Mouse (Mus musculus): ENCODE measurements at regions not wholly inside any gene's neighbourhood (a gene's known extent, or its start where the extent isn't known, plus 50 kb on each side); places are given as distances from the start of the nearest gene placed in this dataset.

- no peaks in the 10 kb centered on the region for H3K9me3 ChIP-seq (ENCODE audit: low read length)
- no peak overlapping the region for H3K4me3 ChIP-seq (ENCODE audit: low read depth, low read length)
- H3K4me1 ChIP-seq (ENCODE audit: insufficient read depth), result no peaks in the 10 kb centered on the region
- H3K4me2 ChIP-seq (ENCODE audit: low read depth, low read length), result no peak overlapping the region
- no peak overlapping the region for H3K27ac ChIP-seq (ENCODE audit: low read depth)
- ATAC-seq, result no peak
- 48% methylated on average over 5 of the region's 5 CpGs for WGBS (ENCODE audit: insufficient replicate concordance)
- no peak for TF ChIP-seq EP300 (IDR thresholded peaks at IDR 0.05; ENCODE audit: low read depth)
- TF ChIP-seq CTCF (IDR thresholded peaks at IDR 0.05; ENCODE audit: low read depth), result no peak
- no peak for DNase-seq
- H3K36me3 ChIP-seq (replicated peaks; ENCODE audit: insufficient read depth, low read length), result no peaks in the 10 kb centered on the region
- no peaks in the 10 kb centered on the region for H3K27me3 ChIP-seq (ENCODE audit: insufficient read depth, low read length)
- no peak overlapping the region for H3K9ac ChIP-seq (replicated peaks)
Observed at GRCm38 (mm10) chr2:166391176-166391575, 235.7 kb upstream of the Sulf2 start.

DNA sequence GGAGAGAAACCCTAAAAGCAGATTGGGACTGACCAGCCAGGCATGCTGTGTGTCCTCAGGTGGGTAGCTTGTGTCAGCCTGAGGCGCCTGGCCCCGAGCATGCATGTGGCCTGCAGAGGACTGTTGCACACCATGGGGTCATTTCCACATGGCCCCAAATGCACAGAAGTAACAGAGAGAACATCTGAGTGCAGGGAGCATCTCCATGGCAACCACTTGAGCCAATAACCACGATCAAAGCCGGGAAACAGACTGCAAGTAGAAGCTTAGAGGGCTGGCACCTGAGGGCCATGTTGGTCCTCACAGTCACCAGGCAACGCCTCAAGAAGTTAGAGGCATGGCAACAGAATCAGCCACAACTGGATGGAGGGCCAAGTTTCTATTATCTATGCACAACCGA lies 232.6 kb upstream of the Sulf2 start:
- no peaks in the 10 kb centered on the region for H3K4me1 ChIP-seq (ENCODE audit: insufficient read depth)
- WGBS (ENCODE audit: insufficient replicate concordance), result 64% methylated on average over 6 of the region's 6 CpGs
- H3K27me3 ChIP-seq (ENCODE audit: insufficient read depth, low read length), result no peaks in the 10 kb centered on the region
- no peak for TF ChIP-seq CTCF (IDR thresholded peaks at IDR 0.05; ENCODE audit: low read depth)
- H3K9me3 ChIP-seq (ENCODE audit: low read length), result no peaks in the 10 kb centered on the region
- H3K4me2 ChIP-seq (ENCODE audit: low read depth, low read length), result no peak overlapping the region
- no peak for ATAC-seq
- H3K36me3 ChIP-seq (replicated peaks; ENCODE audit: insufficient read depth, low read length), result no peaks in the 10 kb centered on the region
- no peak for DNase-seq
- H3K9ac ChIP-seq (replicated peaks), result no peak overlapping the region
- H3K4me3 ChIP-seq (ENCODE audit: low read depth, low read length), result no peak overlapping the region
- no peak overlapping the region for H3K27ac ChIP-seq (ENCODE audit: low read depth)

GRCm38 (mm10) chr2:166386817-166387216 lies 231.4 kb upstream of the Sulf2 start:
- Histone ChIP-seq H3K27me3 (ENCODE audit: insufficient read depth, low read length) (no peaks in the 10 kb centered on the region), H3K9ac (replicated peaks) (no peak overlapping the region), H3K36me3 (replicated peaks; ENCODE audit: insufficient read depth, low read length) (no peaks in the 10 kb centered on the region), H3K9me3 (ENCODE audit: low read length) (no peaks in the 10 kb centered on the region), H3K27ac (ENCODE audit: low read depth) (no peak overlapping the region), H3K4me2 (ENCODE audit: low read depth, low read length) (no peak overlapping the region), H3K4me1 (ENCODE audit: insufficient read depth) (no peaks in the 10 kb centered on the region), H3K4me3 (ENCODE audit: low read depth, low read length) (no peak overlapping the region)
- TF ChIP-seq CTCF (IDR thresholded peaks at IDR 0.05; ENCODE audit: low read depth), result no peak
- no peak for TF ChIP-seq EP300 (IDR thresholded peaks at IDR 0.05; ENCODE audit: low read depth)
- WGBS (ENCODE audit: insufficient replicate concordance), result 68% methylated on average over 5 of the region's 5 CpGs
- ATAC-seq (no peak), DNase-seq (no peak)

DNA sequence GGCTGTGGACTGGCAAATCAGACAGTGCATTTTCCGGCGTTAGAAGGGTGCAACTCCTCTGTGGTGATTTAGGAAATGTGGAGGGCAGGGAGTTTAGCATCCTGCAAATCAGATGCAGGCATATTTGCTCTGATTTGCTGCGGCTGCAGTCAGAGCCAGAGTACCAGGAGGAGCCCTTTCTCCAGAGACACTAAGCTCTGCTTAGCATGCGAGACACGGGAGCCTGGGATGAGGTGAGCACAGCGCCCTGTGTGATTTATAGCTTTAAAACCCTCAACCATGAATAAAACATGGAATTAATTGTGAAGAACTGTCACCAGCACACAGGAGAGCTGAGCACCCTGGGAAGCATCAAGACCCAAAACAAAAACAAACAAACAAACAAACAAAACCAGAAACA lies 229.1 kb upstream of the Sulf2 start:
- Histone ChIP-seq H3K27me3 (ENCODE audit: insufficient read depth, low read length) (no peaks in the 10 kb centered on the region), H3K36me3 (replicated peaks; ENCODE audit: insufficient read depth, low read length) (no peaks in the 10 kb centered on the region), H3K9me3 (ENCODE audit: low read length) (no peaks in the 10 kb centered on the region), H3K4me2 (ENCODE audit: low read depth, low read length) (no peak overlapping the region), H3K4me1 (ENCODE audit: insufficient read depth) (no peaks in the 10 kb centered on the region), H3K27ac (ENCODE audit: low read depth) (no peak overlapping the region), H3K4me3 (ENCODE audit: low read depth, low read length) (no peak overlapping the region), H3K9ac (replicated peaks) (no peak overlapping the region)
- DNase-seq, result no peak
- no peak for ATAC-seq
- 77% methylated on average over 6 of the region's 6 CpGs for WGBS (ENCODE audit: insufficient replicate concordance)
- TF ChIP-seq EP300 (IDR thresholded peaks at IDR 0.05; ENCODE audit: low read depth), result no peak
- no peak for TF ChIP-seq CTCF (IDR thresholded peaks at IDR 0.05; ENCODE audit: low read depth)

- Histone ChIP-seq H3K27ac (ENCODE audit: low read depth) (no peak overlapping the region), H3K36me3 (replicated peaks; ENCODE audit: insufficient read depth, low read length) (no peaks in the 10 kb centered on the region), H3K9me3 (ENCODE audit: low read length) (no peaks in the 10 kb centered on the region), H3K9ac (replicated peaks) (no peak overlapping the region), H3K4me1 (ENCODE audit: insufficient read depth) (no peaks in the 10 kb centered on the region), H3K4me2 (ENCODE audit: low read depth, low read length) (no peak overlapping the region), H3K27me3 (ENCODE audit: insufficient read depth, low read length) (no peaks in the 10 kb centered on the region), H3K4me3 (ENCODE audit: low read depth, low read length) (no peak overlapping the region)
- ATAC-seq, result no peak
- WGBS (ENCODE audit: insufficient replicate concordance), result 73% methylated on average over 5 of the region's 5 CpGs
- TF ChIP-seq CTCF (IDR thresholded peaks at IDR 0.05; ENCODE audit: low read depth), result no peak
- TF ChIP-seq EP300 (IDR thresholded peaks at IDR 0.05; ENCODE audit: low read depth), result no peak
- no peak for DNase-seq
Observed at GRCm38 (mm10) chr2:166383356-166383755, 227.9 kb upstream of the Sulf2 start.

DNA sequence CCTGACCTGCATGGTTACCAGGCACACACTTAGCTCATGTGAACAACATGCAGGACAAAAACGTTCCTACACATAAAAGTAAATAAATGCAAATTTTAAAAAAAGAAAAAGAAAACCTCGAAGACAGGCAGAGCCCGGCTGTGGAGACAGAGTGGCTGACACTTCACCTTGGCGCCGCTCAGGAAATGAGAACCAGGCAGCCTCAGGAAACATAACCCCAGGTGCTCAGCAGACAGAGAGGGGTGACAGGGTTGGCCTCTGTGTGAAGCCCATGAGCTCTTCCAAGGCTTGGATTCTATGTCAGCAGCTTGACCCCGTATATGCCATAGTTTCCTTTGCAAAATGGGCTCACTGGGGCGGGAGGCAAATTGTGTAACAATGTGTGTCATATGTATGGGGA lies 226.7 kb upstream of the Sulf2 start:
- Histone ChIP-seq H3K4me2 (ENCODE audit: low read depth, low read length) (no peak overlapping the region), H3K9me3 (ENCODE audit: low read length) (no peaks in the 10 kb centered on the region), H3K27me3 (ENCODE audit: insufficient read depth, low read length) (no peaks in the 10 kb centered on the region), H3K4me3 (ENCODE audit: low read depth, low read length) (no peak overlapping the region), H3K36me3 (replicated peaks; ENCODE audit: insufficient read depth, low read length) (no peaks in the 10 kb centered on the region), H3K4me1 (ENCODE audit: insufficient read depth) (no peaks in the 10 kb centered on the region), H3K27ac (ENCODE audit: low read depth) (no peak overlapping the region), H3K9ac (replicated peaks) (no peak overlapping the region)
- no peak for DNase-seq
- no peak for ATAC-seq
- WGBS (ENCODE audit: insufficient replicate concordance), result 66% methylated on average over 7 of the region's 7 CpGs
- TF ChIP-seq EP300 (IDR thresholded peaks at IDR 0.05; ENCODE audit: low read depth) (no peak), CTCF (IDR thresholded peaks at IDR 0.05; ENCODE audit: low read depth) (no peak)

DNA sequence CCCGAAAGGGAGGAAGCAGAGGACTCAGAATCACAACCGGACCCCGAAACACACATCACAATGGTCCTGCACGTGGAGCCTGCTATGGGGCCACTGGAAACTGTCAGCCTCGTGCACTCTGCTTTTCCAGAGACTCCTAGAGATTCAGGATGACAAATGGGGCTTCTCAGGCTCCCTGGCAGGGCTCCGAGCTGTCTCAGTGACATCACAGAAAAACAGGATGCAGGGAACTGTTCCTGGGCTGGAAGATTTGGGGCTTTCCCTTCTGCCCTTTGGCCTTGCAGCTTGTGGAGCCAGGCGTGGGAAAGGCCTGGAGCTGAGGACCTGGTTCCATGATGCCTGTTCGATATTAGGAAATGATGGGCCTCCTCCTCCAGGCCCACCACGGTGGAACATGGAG lies 225.4 kb upstream of the Sulf2 start:
- no peak overlapping the region for H3K27ac ChIP-seq (ENCODE audit: low read depth)
- ATAC-seq (no peak), DNase-seq (no peak)
- H3K4me3 ChIP-seq (ENCODE audit: low read depth, low read length), result no peak overlapping the region
- no peaks in the 10 kb centered on the region for H3K4me1 ChIP-seq (ENCODE audit: insufficient read depth)
- no peak overlapping the region for H3K4me2 ChIP-seq (ENCODE audit: low read depth, low read length)
- H3K36me3 ChIP-seq (replicated peaks; ENCODE audit: insufficient read depth, low read length), result no peaks in the 10 kb centered on the region
- no peak overlapping the region for H3K9ac ChIP-seq (replicated peaks)
- H3K9me3 ChIP-seq (ENCODE audit: low read length), result no peaks in the 10 kb centered on the region
- 66% methylated on average over 9 of the region's 9 CpGs for WGBS (ENCODE audit: insufficient replicate concordance)
- no peak for TF ChIP-seq EP300 (IDR thresholded peaks at IDR 0.05; ENCODE audit: low read depth)
- no peak for TF ChIP-seq CTCF (IDR thresholded peaks at IDR 0.05; ENCODE audit: low read depth)
- no peaks in the 10 kb centered on the region for H3K27me3 ChIP-seq (ENCODE audit: insufficient read depth, low read length)

Measured in liver, postnatal 0 days (tissue).